Mouse (Mus musculus): ENCODE measurements around the gene Kcnb1.

- no peak for TF ChIP-seq CTCF (IDR thresholded peaks at IDR 0.05; ENCODE audit: low read depth, low read length)
- no peak for TF ChIP-seq POLR2A (IDR thresholded peaks at IDR 0.05; ENCODE audit: insufficient read depth, low read length)
Measured at GRCm38 (mm10) chr2:167059960-167060359, 130.0 kb downstream of the Kcnb1 start.

Measured in ES-Bruce4 (cell line).